Mouse (Mus musculus) frontal cortex, postnatal 36 days (tissue): ENCODE measurements around the gene Dusp1.

Experiments used
- DNase-seq, 2 experiments: peaks; one replicate each; pipeline ENCODE4 v3.0.0; 2022; ENCODE audit warnings: low spot score in 2 of 2

The Dusp1 gene

GRCm38 (mm10) chr17:26502808-26503671, 58.9 kb downstream of the Dusp1 start:
- peak; percentile 66 to 84 for DNase-seq

GRCm38 (mm10) chr17:26501826-26502225, 60.1 kb downstream of the Dusp1 start:
- DNase-seq: no peak

DNA sequence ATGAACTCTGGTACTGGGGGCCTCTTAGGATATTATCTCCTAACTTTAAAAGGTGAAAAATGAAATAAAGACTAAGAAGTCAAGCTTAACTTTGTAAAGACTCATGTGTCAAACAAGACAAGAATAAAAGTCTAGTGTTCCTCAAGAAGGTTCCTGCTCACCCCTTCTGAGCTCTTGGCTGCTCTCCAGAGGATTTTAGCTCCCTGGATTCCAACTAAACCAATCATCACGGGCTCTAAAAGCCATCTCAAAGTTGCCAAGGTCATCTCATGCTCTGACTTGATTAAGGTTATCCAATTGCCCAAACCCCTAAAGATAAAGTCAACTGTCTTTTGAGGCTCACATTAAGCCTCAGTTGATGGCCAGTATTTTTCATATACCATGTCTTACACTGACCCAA, 63.3 kb downstream of the Dusp1 start:
- DNase-seq: no peak

GRCm38 (mm10) chr17:26497416-26497923, 64.5 kb downstream of the Dusp1 start:
- DNase-seq: no peak

- DNase-seq: no peak
These were observed 67.1 kb downstream of the Dusp1 start for GRCm38 (mm10) chr17:26494642-26495468.

- no peak for DNase-seq
These were observed 69.7 kb downstream of the Dusp1 start for GRCm38 (mm10) chr17:26492246-26492645.

DNA sequence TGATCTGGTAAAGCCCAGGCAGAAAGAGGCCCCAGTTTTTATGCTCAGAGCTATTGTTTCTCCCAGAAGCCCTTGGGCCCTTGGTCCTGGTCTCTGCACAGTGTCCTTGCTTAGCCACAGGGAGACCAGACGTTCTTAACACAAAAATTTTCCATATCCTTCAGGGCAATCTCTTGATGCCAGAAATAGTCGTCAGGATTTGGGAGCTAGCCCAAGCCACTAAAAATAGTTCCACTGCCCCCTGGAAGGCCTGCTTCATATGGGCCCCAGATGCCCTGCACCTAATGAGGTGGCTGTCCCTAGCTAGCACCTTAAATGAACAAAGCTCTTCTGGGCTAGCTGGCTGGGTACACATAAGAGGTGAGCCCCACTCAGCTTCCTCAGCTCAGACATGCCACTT, 71.0 kb downstream of the Dusp1 start:
- DNase-seq: no peak

DNA sequence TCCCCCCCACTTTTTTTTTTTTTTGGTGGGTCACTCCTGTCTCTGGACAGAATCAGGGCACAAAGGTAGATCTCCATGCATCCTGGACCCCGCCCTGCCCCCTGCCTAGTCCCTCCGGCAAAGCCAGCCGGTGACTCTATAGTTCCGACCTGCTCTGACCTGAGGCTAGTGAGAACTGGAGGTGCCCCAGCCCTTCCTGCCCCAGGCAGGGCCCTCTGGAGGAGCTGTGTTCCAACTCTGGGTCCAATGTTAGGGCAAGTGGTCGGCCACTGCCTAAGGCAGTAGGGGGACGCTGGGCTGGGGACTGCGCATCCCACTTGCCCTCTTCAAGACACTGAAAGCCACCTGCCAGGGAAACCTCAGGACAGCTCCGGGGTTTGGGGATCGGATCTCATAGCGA, 71.9 kb downstream of the Dusp1 start:
- no peak for DNase-seq

- no peak for DNase-seq
These were observed 73.1 kb downstream of the Dusp1 start for GRCm38 (mm10) chr17:26488711-26489403.

- DNase-seq: no peak
These were observed 74.0 kb downstream of the Dusp1 start for GRCm38 (mm10) chr17:26487917-26488316.

DNA sequence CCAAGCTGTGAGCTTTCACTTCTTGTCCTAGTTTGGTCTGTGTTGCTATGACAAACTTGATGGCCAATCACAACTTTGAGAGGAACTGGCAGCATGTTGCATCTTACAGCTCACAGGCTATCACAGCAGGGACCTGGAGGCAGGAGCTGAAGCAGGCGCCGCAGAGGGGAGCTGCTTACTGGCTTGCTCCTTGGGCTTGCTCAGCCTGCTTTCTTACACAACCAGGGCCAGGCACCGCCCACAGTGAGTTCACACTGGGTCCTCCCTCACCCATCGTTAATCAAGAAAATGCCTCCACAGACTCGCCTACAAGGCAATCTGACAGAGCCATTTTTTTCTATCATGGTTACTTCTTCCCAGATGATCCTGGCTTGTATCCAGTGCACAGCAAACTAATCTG, 74.7 kb downstream of the Dusp1 start:
- DNase-seq: no peak

GRCm38 (mm10) chr17:26484626-26485421, 77.1 kb downstream of the Dusp1 start:
- DNase-seq: no peak

DNA sequence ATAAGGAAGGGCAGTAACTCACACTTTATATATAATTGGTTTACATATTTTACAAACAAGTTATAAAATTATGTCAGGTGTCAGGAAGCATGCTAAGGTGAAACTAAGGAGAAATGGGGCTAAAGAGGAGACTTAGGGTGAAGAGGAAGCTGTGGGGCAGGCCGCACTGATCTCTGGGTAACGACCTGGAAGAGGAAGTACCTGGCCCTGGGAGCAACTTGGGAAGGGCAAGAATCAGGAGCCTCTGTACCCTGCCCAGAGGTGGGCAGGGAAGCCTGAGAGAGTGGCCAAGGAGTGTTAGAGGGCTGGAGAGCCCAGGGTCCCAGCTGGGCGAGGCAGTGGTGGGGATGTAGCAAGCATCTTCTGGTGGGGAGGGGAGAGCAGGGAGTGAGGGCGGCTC, 81.0 kb downstream of the Dusp1 start:
- no peak for DNase-seq

DNA sequence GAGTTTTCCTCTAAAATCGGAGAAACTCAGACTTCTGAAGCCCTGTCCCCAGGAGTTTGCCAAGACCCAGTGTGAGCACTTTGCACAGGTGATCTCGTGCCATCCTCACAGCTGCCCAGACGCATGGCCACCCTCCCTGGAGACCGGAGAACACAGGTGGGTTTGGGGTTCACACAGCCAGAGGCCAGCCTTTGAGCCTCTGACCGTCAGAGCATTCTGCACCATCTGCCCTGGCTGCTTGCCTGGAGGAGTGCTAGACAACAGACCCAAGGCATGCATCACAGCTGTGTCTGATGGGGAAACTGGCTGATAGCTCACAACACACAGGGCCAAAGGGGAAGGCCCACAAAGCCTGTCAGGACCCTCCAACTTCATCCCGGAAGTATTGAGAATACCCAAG, 82.3 kb downstream of the Dusp1 start:
- no peak for DNase-seq

DNA sequence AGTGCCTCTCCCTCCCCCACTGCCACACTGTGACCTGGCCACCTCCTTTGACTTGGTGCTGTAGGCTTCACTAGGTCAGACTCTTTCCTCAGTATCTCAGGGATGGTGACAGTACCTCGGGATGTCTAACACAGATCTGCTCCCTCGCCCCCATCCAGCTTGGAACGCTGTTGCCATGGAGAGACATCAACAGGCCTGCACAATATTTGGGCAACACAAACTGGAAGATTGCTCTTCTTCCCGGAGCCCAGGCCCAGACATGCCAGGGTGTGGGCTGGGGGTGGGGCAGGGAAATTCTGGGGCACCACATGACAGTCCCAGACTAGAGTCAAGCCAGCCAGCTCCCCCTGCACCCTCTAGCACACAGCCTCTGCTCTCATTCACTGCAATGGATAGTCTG, 83.3 kb downstream of the Dusp1 start:
- DNase-seq: no peak

GRCm38 (mm10) chr17:26476871-26477270, 85.1 kb downstream of the Dusp1 start:
- no peak for DNase-seq

DNA sequence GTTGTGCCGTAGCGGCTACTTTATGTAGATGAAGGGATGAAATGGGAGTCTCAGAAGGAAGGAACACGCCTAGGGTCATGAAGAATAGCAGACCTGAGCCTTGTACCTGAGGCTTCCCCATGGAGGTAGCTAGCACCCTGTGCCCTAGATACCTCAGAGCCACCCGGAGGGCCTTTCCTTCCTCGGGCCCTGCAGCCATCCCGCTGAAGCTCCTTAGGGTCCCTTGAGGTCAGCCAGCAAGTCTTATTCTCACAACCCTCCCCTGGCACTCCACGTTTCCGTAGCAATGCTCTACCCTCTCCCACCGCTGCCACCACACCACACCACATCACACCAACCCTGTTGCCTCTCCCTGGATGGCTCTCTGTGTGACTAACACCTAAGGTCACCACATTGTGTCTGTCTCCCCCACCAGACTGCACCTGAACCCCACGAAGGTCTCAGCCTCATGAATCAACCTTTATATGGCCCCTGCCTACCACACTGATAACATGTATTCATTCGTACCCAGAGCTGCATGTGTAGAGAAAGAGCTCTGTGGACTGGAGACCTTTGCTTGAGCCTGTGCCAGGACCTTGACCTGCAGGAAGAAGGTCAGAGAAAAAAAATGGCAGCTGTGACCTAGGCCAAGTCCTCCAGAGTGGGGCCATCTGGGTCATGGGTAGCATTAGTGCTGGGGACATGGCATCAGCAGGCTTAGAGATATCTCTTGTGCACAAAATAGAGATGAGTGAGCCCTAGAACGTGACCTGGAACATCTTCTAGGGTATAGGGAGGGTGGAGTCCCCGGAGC, 93.6 kb downstream of the Dusp1 start:
- DNase-seq: no peak

GRCm38 (mm10) chr17:26467619-26468018, 94.3 kb downstream of the Dusp1 start:
- no peak for DNase-seq

DNA sequence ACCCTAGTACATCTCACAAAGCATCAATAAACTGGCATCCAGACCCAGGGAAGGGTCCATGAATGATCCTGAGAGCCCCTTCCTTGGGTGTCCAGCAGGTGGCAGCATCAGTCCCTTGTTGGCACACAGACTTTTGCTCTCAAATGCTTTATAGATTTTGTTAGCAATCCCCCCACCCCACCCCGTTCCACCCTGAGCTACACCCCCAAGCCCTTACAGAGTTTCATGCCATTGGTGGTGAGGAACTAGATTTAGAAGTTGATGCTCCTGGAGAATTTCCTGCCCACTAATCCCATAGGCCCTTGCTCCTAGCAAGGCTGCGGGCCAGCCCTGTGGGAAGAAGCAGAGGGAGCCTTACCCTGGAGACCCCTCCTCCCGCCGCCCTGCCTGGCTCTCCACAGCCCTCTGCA, 95.2 kb downstream of the Dusp1 start:
- DNase-seq: peak; percentile 78 to 84

DNA sequence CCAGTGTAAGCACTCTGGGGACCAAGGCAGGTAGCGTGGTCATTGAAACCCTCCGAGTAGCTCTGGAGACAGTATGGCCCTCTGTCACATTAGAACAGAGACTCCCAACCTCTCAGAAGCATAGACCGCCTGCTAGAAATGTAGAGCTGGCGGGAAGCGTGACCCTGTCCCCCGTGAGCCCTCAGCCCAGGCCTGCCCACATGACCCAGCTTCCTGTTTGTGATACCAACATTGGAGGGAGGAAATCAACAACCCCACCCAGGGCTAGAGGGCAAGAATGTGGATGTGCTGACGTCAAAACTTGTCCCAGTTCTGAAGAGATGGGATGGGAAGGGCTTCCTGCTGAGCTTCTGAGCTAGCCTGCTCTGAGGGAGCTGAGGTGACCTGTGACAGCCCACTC, 97.0 kb downstream of the Dusp1 start:
- DNase-seq: no peak
